Mouse (Mus musculus) retina, postnatal 1 day (tissue): ENCODE results near the gene Tmem63a.
"Not testable (repeated sequence)": the region's sequence is repeated elsewhere in the genome, so short reads cannot be mapped to it uniquely, and the experiment has no call there.

Experiments used
- DNase-seq: peaks from one replicate; pipeline ENCODE4 v3.0.0-alpha.2; 2012

Tmem63a gene

GRCm38 (mm10) chr1:180929599-180929998 is 12.5 kb upstream of the Tmem63a start:
- DNase-seq: no peak

GRCm38 (mm10) chr1:180931106-180931505 is 11.0 kb upstream of the Tmem63a start:
- DNase-seq: no peak

GRCm38 (mm10) chr1:180933659-180934058 is 8.5 kb upstream of the Tmem63a start:
- no peak for DNase-seq

- no peak for DNase-seq
Observed at GRCm38 (mm10) chr1:180934467-180935419, 7.4 kb upstream of the Tmem63a start, which contains the start of gene Lefty1. Gene Lefty1, plus strand, starts transcription at chr1:180935022.

GRCm38 (mm10) chr1:180936610-180937398 is 5.3 kb upstream of the Tmem63a start:
- DNase-seq: peak; percentile 70

- not testable (repeated sequence) for DNase-seq
Observed at GRCm38 (mm10) chr1:180937631-180938030, 4.5 kb upstream of the Tmem63a start.

- DNase-seq: not testable (repeated sequence)
Observed at GRCm38 (mm10) chr1:180938781-180939180, 3.4 kb upstream of the Tmem63a start.

- no peak for DNase-seq
Observed at GRCm38 (mm10) chr1:180940776-180941460, 1.2 kb upstream of the Tmem63a start.

GRCm38 (mm10) chr1:180941726-180942125 is 418 bp upstream of the Tmem63a start:
- DNase-seq: no peak

- DNase-seq: no peak
Observed at GRCm38 (mm10) chr1:180943032-180943644, 994 bp downstream of the Tmem63a start.

- DNase-seq: no peak
Observed at GRCm38 (mm10) chr1:180943896-180944295, 1.8 kb downstream of the Tmem63a start.

GRCm38 (mm10) chr1:180944553-180944952 is 2.4 kb downstream of the Tmem63a start:
- no peak for DNase-seq

GRCm38 (mm10) chr1:180945001-180945980 is 3.1 kb downstream of the Tmem63a start:
- peak; percentile 78 for DNase-seq

GRCm38 (mm10) chr1:180946448-180946847 is 4.3 kb downstream of the Tmem63a start:
- DNase-seq: no peak

- no peak for DNase-seq
Observed at GRCm38 (mm10) chr1:180952085-180952746, 10.1 kb downstream of the Tmem63a start.

GRCm38 (mm10) chr1:180952808-180953207 is 10.7 kb downstream of the Tmem63a start:
- DNase-seq: no peak

GRCm38 (mm10) chr1:180956401-180956800 is 14.3 kb downstream of the Tmem63a start:
- DNase-seq: no peak

GRCm38 (mm10) chr1:180956973-180957381 is 14.8 kb downstream of the Tmem63a start:
- DNase-seq: no peak

GRCm38 (mm10) chr1:180957989-180958388 is 15.8 kb downstream of the Tmem63a start:
- no peak for DNase-seq

GRCm38 (mm10) chr1:180958797-180959196 is 16.7 kb downstream of the Tmem63a start:
- no peak for DNase-seq

GRCm38 (mm10) chr1:180965786-180966185 is 23.6 kb downstream of the Tmem63a start:
- no peak for DNase-seq
